Mouse (Mus musculus): ENCODE results near the gene Zfp358.

Gene Zfp358

DNA sequence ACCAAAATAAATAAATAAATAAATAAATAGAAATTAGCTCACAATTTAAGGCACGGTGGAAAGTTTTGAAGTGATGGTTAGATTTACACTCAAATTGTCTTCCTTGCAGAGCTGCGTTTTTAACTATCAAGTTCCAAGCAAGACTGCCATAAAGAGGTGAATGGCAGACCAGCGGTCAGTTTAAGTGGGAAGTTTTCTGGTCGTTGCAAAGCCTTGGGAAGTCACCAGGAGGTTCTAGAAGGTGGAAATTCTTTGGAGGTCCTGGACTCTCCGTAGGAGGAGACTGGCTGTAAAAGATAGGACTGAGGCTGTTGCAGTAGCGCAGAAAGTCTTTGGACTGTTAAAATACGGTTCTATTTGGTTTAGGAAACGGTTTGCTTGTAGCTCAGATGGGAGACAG is 6.8 kb downstream of the Zfp358 start:
- no peak for DNase-seq (ENCODE audit: low spot score in 2 of 2)

DNA sequence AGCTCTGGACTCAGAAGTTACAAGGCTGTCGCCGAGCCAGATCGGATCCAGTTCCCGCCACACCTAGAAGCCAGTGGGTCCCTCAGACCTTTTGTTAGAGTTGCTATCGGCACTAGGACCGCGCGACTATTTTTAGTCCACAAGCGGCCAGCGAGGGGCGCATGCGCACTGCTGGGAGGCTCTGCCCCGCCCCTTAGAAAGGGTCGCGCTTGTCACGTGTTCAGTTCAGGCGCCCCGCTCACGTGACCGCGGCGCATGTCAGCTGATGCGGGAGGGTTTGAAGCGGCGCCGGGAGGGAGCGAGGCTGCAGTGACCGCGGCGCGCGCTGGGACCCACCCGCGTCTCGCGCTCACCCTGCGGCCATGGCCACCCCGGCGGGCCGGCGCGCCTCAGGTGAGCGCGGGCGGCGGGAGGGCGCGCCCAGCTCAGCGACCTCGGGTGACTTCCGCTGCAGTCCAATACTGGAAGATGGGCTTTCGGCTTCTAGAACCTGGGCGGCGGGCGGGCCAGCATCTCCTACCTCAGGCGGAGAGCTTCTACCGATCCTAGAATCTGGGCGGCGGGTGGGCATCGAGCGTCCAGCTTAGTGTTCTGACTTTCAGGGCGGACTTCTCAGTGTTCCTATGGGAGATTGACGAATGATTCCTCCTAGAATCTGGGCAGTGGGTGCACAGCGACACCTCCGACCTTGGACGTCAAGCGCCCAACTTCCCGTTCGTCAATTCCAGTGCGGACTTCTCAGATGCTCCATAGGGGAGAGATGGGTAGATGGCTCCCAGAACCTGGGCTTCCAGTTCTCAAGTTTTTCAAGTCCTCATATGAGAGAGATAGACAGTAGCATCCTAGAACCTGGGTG is 7.5 kb downstream of the Zfp358 start, which contains the start of gene Mcoln1:
Gene Mcoln1, plus strand, starts transcription at position 223 of the 856 bp plus-strand sequence.
- peak; percentile 96 to 98 for DNase-seq (ENCODE audit: low spot score in 2 of 2)

- DNase-seq (ENCODE audit: low spot score in 2 of 2): no peak
Observed at GRCm38 (mm10) chr8:3502217-3502616, 9.3 kb downstream of the Zfp358 start.

DNA sequence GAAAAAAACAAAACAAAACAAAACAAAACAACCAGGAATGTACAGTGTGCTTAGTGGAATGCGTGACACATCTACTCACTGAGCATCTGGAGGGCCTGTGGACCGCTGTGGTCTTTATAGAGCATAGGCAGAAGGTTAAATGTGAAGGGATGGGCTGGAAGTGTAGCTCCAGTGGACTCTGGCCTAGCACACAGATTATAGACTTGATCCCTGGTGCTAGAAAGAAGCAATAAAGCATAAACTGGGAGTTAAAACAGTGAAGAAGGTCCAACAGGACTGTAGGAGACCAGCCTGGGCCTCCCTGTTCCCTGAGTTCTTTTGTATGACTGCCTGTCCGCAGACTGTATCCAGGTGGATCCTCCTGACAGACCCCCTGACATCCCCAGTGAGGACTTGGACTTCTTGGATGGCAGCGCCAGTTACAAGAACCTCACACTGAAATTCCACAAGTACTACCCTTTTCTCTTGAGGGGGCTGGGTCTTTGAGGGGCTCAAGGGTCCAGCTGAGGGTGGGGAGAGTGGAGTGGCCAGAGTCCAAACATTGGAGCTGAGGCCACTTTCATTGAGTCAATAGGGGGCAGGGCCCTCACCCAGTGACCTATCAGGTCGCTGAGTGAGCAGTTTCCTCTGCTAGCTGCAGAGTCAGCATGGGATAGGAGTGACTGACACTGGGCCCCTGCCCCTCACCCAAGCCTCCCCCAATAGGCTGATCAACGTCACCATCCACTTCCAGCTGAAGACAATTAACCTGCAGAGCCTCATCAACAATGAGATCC is 15.2 kb downstream of the Zfp358 start:
- DNase-seq (ENCODE audit: low spot score in 2 of 2): no peak

DNA sequence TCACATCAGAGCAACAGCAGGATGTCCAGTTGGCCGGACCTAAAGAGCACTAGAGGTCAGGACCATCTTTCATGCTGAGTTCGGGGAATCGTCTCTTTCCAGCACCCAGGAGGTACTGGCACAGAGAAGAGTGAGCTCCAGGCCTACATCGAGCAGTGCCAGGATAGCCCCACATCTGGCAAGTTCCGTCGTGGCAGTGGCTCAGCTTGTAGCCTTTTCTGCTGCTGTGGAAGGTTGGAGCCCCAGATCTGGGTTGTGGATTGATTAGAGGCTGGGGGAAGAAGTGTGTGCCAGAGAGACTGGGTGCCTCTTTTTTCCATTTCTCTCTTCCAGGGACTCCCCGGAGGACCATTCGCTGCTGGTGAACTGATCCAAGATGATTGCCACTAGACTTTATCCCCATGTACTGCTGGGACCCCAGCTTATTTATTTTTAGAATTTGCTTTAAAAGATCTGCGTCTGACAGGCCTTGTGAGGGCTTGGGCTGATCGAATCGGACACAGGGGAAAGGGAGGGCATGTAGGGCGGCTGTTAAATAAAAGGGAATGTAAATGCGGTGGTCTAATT is 21.8 kb downstream of the Zfp358 start:
- DNase-seq (ENCODE audit: low spot score in 2 of 2): no peak

- DNase-seq (ENCODE audit: low spot score in 2 of 2): peak; percentile 78 to 89
Observed at GRCm38 (mm10) chr8:3515260-3515671, 22.3 kb downstream of the Zfp358 start, which contains the start of gene Pnpla6. Gene Pnpla6, plus strand, starts transcription at chr8:3515384.

DNA sequence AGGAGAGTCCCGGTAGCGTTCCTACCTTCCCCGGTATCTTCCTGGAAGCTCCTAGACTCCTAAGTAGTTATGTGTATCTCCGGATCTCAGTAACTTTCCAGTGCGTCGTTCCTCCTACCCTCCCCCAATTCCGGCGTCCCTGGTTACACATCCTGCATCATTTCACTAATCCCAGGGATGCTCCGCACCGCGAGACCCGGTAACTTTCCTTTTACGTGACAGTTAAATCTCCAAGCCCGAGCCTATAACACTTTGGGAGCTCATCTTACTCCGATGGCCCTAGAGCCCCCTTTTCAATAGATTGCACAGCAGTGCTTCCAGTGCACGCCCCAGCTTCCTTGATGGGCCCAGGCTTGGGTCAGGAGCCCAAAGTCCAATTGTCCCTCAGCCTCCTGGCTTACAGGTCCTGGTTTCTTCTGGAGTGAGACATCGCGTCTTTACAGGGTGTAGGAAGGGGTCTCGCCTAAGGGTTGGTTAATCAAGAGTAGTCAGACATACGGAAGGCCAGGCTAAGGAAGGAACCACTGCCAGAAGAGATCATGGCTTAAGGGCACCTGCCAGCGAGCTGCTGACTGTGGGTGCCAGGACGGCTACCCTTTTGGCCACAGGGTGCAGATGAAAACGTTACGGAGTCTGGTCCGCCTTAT is 23.0 kb downstream of the Zfp358 start:
- no peak for DNase-seq (ENCODE audit: low spot score in 2 of 2)

- DNase-seq (ENCODE audit: low spot score in 2 of 2): peak; percentile 85 to 90
Observed at GRCm38 (mm10) chr8:3516450-3517116, 23.6 kb downstream of the Zfp358 start.

GRCm38 (mm10) chr8:3517117-3517495 is 24.2 kb downstream of the Zfp358 start:
- DNase-seq (ENCODE audit: low spot score in 2 of 2): no peak

DNA sequence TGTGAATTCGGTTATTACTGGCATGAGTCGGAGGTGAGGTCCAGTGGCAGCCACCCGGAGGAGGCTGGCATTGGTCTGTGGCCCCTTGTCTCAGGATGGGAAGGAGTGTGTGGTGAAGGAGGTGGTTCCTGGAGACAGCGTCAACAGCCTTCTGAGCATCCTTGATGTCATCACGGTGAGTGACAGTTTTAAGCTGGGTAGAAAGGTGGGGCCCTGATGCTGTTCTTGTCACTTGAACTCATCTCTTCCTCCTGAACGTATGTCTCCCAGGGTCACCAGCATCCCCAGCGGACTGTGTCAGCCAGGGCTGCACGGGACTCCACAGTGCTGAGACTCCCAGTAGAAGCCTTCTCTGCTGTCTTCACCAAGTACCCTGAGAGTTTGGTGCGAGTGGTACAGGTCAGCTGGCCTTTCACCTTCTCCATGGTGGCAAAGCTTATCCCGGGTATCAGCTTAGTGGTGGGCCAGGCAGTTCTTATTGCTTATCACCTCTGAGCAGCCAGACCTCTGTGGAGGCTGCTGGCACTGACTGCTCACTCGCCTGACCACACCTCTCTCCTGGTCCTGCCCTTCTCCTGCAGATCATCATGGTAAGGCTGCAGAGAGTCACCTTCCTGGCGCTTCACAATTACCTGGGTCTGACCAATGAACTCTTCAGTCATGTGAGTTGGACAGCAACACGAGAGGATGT is 29.2 kb downstream of the Zfp358 start:
- no peak for DNase-seq (ENCODE audit: low spot score in 2 of 2)

DNA sequence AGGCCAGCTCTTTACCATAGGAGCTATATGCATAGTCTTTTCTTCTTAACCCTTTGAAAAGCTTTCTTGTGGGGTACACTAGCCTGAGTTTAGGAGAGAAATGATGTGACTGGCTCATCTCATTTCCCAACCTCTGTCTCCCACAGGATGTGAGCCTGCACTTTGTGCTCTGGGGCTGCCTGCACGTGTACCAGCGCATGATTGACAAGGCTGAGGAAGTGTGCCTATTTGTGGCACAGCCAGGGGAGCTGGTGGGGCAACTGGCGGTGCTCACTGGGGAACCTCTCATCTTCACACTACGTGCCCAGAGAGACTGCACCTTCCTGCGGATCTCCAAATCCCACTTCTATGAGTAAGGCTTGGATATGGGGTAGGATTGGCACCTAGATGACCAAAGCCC is 37.9 kb downstream of the Zfp358 start:
- DNase-seq (ENCODE audit: low spot score in 2 of 2): no peak

DNA sequence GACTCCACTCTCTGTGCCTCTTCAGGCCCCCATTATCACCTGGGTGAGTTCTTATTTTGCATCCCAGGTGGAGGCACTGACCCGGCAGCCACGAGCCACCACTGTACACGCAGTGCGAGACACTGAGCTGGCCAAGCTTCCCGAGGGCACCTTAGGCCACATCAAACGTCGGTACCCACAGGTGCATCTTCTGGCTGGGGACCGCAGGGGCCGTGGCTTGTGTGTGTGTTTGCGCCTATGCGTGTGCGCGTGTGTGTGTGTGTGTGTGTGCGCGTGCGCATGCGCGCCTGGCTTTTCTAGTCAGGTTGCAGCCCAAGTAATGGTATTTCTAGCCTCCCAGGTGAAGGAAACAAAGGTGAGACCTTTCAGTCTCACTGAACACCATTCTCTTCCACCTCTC is 39.0 kb downstream of the Zfp358 start:
- DNase-seq (ENCODE audit: low spot score in 2 of 2): no peak

- DNase-seq (ENCODE audit: low spot score in 2 of 2): no peak
Observed at GRCm38 (mm10) chr8:3536053-3536841, 43.3 kb downstream of the Zfp358 start.

GRCm38 (mm10) chr8:3536940-3537339 is 44.0 kb downstream of the Zfp358 start:
- DNase-seq (ENCODE audit: low spot score in 2 of 2): no peak

GRCm38 (mm10) chr8:3537666-3538065 is 44.7 kb downstream of the Zfp358 start:
- DNase-seq (ENCODE audit: low spot score in 2 of 2): no peak

- no peak for DNase-seq (ENCODE audit: low spot score in 2 of 2)
Observed at GRCm38 (mm10) chr8:3539146-3539545, 46.2 kb downstream of the Zfp358 start.

GRCm38 (mm10) chr8:3540076-3540475 is 47.1 kb downstream of the Zfp358 start:
- no peak for DNase-seq (ENCODE audit: low spot score in 2 of 2)

DNA sequence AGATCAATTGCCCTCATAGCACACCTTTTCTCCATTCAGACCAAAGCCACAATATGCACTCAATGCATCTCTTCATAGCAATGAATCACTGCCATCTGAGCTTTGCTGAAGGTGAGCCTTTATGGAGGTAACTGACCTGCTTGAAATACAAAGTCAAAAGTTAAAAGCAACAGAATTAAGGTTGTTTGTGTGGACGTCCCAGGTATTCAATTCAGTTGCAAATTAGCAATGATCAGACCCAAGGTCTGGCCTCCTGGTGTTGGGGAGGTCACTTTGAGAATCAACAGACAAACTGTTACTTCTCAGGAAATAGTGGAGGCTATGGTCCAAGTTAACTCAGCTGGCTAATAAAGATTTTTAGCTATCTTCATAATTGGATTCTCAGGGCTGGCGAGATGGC is 53.6 kb downstream of the Zfp358 start:
- DNase-seq (ENCODE audit: low spot score in 2 of 2): no peak

Data from urinary bladder, postnatal 4 days (tissue).